Mouse (Mus musculus) CD4-positive, CD25-positive, alpha-beta regulatory T cell, adult 4 months (primary cell): ENCODE measurements around the gene Ciao2b. TPM values are rescaled to one million over a fixed set of nuclear protein-coding genes. Genes with fewer than 3 reads are reported as not detected.

Experiments used
- polyA plus RNA-seq, 2 experiments: library from polyadenylated mRNA; unstranded; fragments of 100-300 nt; shearing (Covaris generic); gene quantifications; one replicate each; pipeline ENCODE4 v1.2.1; 2017

The Ciao2b gene
- polyA plus RNA-seq, 2 experiments from 2014 or later: 113 to 122 TPM

Other genes starting within 250 kb of the Ciao2b start
- gene Cmtm4, start 246.2 kb downstream of the Ciao2b start, polyA plus RNA-seq: under 1 TPM; 0.16 to 0.43 TPM
- gene Dync1li2, start 198.9 kb downstream of the Ciao2b start, polyA plus RNA-seq: 10 to 100 TPM; 28.1 to 31.0 TPM
- gene Terb1, start 132.1 kb downstream of the Ciao2b start, polyA plus RNA-seq: under 1 TPM in 1 of 2 experiments, not detected in 1; 0.42 TPM
- gene Nae1, start 107.3 kb downstream of the Ciao2b start, polyA plus RNA-seq: 10 to 100 TPM; 80.6 to 94.4 TPM
- 1 to 10 TPM; 4.5 to 7.3 TPM for gene Car7, start 107.3 kb downstream of the Ciao2b start, polyA plus RNA-seq
- 10 to 100 TPM; 21.4 to 28.3 TPM for gene Pdp2, start 50.5 kb downstream of the Ciao2b start, polyA plus RNA-seq
- not detected for gene Cdh16, start 17.6 kb downstream of the Ciao2b start, polyA plus RNA-seq
- 10 to 100 TPM; 12.1 to 12.8 TPM for gene Rrad, start 10.6 kb downstream of the Ciao2b start, polyA plus RNA-seq
- gene Ces2a, start 92.0 kb upstream of the Ciao2b start, polyA plus RNA-seq: under 1 TPM in 1 of 2 experiments, not detected in 1; 0.38 TPM
- not detected for gene Ces2b, start 189.6 kb upstream of the Ciao2b start, polyA plus RNA-seq
- 10 to 100 TPM; 22.1 to 39.8 TPM for gene Ces2c, start 205.1 kb upstream of the Ciao2b start, polyA plus RNA-seq